In genomic region chr19:46056947-46057607, GRCm38 (mm10) we compare ENCODE assay signal across 8 mouse cellular contexts. TPM values are rescaled to one million over a fixed set of nuclear protein-coding genes. Genes with fewer than 3 reads are reported as not detected.
DNase-seq lines count a peak whose midpoint lies in the region; ATAC-seq and TF ChIP-seq lines count a peak whose summit lies in the region.

No protein-coding gene starts in this region.

- 2% methylated on average over 37 of the region's 42 CpGs for WGBS in intestine, embryonic 14.5 days
- under 1% methylated on average over 42 of the region's 42 CpGs for WGBS in limb, embryonic 10.5 days
- WGBS in midbrain, embryonic 10.5 days: under 1% methylated on average over 41 of the region's 42 CpGs
- WGBS in small intestine, adult 2 months: under 1% methylated on average over 42 of the region's 42 CpGs

- DNase-seq in adrenal gland, adult 18-20 months (ENCODE audit: low spot score in 2 of 2): peak; percentile 84 to 85
- peak; percentile 83 for DNase-seq in gastrocnemius, postnatal 10 days
- peak; percentile 92 for DNase-seq in intestine, embryonic 14.5 days (ENCODE audit: low spot score)
- DNase-seq in limb, embryonic 10.5 days (ENCODE audit: low spot score): peak; percentile 89
- peak; percentile 88 for DNase-seq in midbrain, embryonic 10.5 days (ENCODE audit: low spot score)

- peak; percentile 58 for ATAC-seq in common myeloid progenitor, adult 5-6 weeks (replicated peaks; ENCODE audit: low read depth, poor library complexity, severe bottlenecking)
- peak; percentile 77 for ATAC-seq in intestine, embryonic 14.5 days (replicated peaks; ENCODE audit: low FRiP score, low TSS enrichment, low read depth)
- no peak for ATAC-seq in activated CD4-positive, CD25-positive, alpha-beta regulatory T cell, adult 4 months

- peak overlapping the region; percentile 84 for H3K4me2 ChIP-seq in intestine, embryonic 14.5 days (ENCODE audit: low read length)

- H3K4me3 ChIP-seq in intestine, embryonic 14.5 days (ENCODE audit: low read depth, low read length): peak overlapping the region; percentile 88
- peak overlapping the region; percentile 73 for H3K4me3 ChIP-seq in limb, embryonic 10.5 days
- peak overlapping the region; percentile 95 for H3K4me3 ChIP-seq in midbrain, embryonic 10.5 days
- peak overlapping the region; percentile 90 for H3K4me3 ChIP-seq in small intestine, adult 2 months (ENCODE audit: low read depth, low read length)

- peak overlapping the region; percentile 70 for H3K9ac ChIP-seq in intestine, embryonic 14.5 days (ENCODE audit: low read length)

- no peak for TF ChIP-seq POLR2A in small intestine, adult 2 months (IDR thresholded peaks at IDR 0.05; ENCODE audit: low read depth, low read length)

- H3K9me3 ChIP-seq in intestine, embryonic 14.5 days (ENCODE audit: control insufficient read depth, low read length): no peaks in the 10 kb centered on the region
- no peaks in the 10 kb centered on the region for H3K9me3 ChIP-seq in limb, embryonic 10.5 days (replicated peaks)
- no peaks in the 10 kb centered on the region for H3K9me3 ChIP-seq in midbrain, embryonic 10.5 days (replicated peaks)

- H3K4me1 ChIP-seq in intestine, embryonic 14.5 days (replicated peaks; ENCODE audit: control insufficient read depth, insufficient read depth, low read length): peaks cover 8% of the 10 kb centered on the region
- peaks cover 20% of the 10 kb centered on the region for H3K4me1 ChIP-seq in limb, embryonic 10.5 days
- peaks cover 20% of the 10 kb centered on the region for H3K4me1 ChIP-seq in midbrain, embryonic 10.5 days
- H3K4me1 ChIP-seq in small intestine, adult 2 months (ENCODE audit: control insufficient read depth, insufficient read depth, insufficient read length, low read length): no peaks in the 10 kb centered on the region

- H3K36me3 ChIP-seq in intestine, embryonic 14.5 days (ENCODE audit: control insufficient read depth, insufficient read depth, low read length): peaks cover 9% of the 10 kb centered on the region
- H3K36me3 ChIP-seq in limb, embryonic 10.5 days: peaks cover 23% of the 10 kb centered on the region
- peaks cover 18% of the 10 kb centered on the region for H3K36me3 ChIP-seq in midbrain, embryonic 10.5 days
- peaks cover 4% of the 10 kb centered on the region for H3K36me3 ChIP-seq in small intestine, adult 2 months (ENCODE audit: control insufficient read depth, insufficient read depth, low read length)

- peak overlapping the region; percentile 95 for H3K27ac ChIP-seq in intestine, embryonic 14.5 days (ENCODE audit: low read depth)
- peak overlapping the region; percentile 93 for H3K27ac ChIP-seq in limb, embryonic 10.5 days
- peak overlapping the region; percentile 95 for H3K27ac ChIP-seq in midbrain, embryonic 10.5 days (replicated peaks)
- H3K27ac ChIP-seq in small intestine, adult 2 months (ENCODE audit: insufficient read depth, low read depth, low read length): peak overlapping the region; percentile 87

- peak; percentile 8; the same call in 1 of the 2 replicates for TF ChIP-seq CTCF in small intestine, adult 2 months (IDR thresholded peaks at IDR 0.05; ENCODE audit: extremely low read depth, insufficient read length, insufficient replicate concordance, low read depth, low read length)

- H3K27me3 ChIP-seq in intestine, embryonic 14.5 days (replicated peaks; ENCODE audit: control insufficient read depth, insufficient read depth, low read length): no peaks in the 10 kb centered on the region
- H3K27me3 ChIP-seq in limb, embryonic 10.5 days (ENCODE audit: low read depth, poor library complexity, severe bottlenecking): no peaks in the 10 kb centered on the region
- H3K27me3 ChIP-seq in midbrain, embryonic 10.5 days (ENCODE audit: low read depth, poor library complexity, severe bottlenecking): no peaks in the 10 kb centered on the region
- no peaks in the 10 kb centered on the region for H3K27me3 ChIP-seq in small intestine, adult 2 months (ENCODE audit: control insufficient read depth, insufficient read depth, low read length)

RNA-seq across cellular contexts. Expression of gene Ldb1, which starts 12.1 kb away (rescaled TPM):
- 10 to 100 TPM; 53.0 to 59.4 TPM for total RNA-seq in adrenal gland, adult 18-20 months (2021)
- 136 and 160 TPM in 2 replicates for total RNA-seq in common myeloid progenitor, adult 5-6 weeks (2017)
- 10 to 100 TPM; 36.2 to 50.3 TPM for total RNA-seq in gastrocnemius, postnatal 10 days (2021)
- 65.6 and 74.6 TPM in 2 replicates for polyA plus RNA-seq in intestine, embryonic 14.5 days (2014; fragmentation: Nextera tagmentation; extraction: Ambion mirVana)
- 96.4 and 104 TPM in 2 replicates for polyA plus RNA-seq in limb, embryonic 10.5 days (2016; fragmentation: Nextera tagmentation; extraction: Ambion mirVana)
- polyA plus RNA-seq in midbrain, embryonic 10.5 days (2016; fragmentation: Nextera tagmentation; extraction: Ambion mirVana): 79.0 and 79.2 TPM in 2 replicates
- 35.6 and 60.8 TPM in 2 replicates for polyA plus RNA-seq in small intestine, adult 2 months (2012; rRNA removed)
- polyA plus RNA-seq in activated CD4-positive, CD25-positive, alpha-beta regulatory T cell, adult 4 months (2017; shearing (Covaris generic)): 10 to 100 TPM; 42.8 to 46.3 TPM

RNA-seq across cellular contexts. Expression of gene Pprc1, which starts 12.4 kb away (rescaled TPM):
- 10 to 100 TPM; 39.8 to 40.9 TPM for total RNA-seq in adrenal gland, adult 18-20 months (2021)
- 15.0 and 48.0 TPM in 2 replicates for total RNA-seq in common myeloid progenitor, adult 5-6 weeks (2017)
- total RNA-seq in gastrocnemius, postnatal 10 days (2021): 10 to 100 TPM; 12.8 to 23.6 TPM
- polyA plus RNA-seq in intestine, embryonic 14.5 days (2014; fragmentation: Nextera tagmentation; extraction: Ambion mirVana): 48.8 and 51.0 TPM in 2 replicates
- 63.0 and 73.3 TPM in 2 replicates for polyA plus RNA-seq in limb, embryonic 10.5 days (2016; fragmentation: Nextera tagmentation; extraction: Ambion mirVana)
- 41.8 and 45.9 TPM in 2 replicates for polyA plus RNA-seq in midbrain, embryonic 10.5 days (2016; fragmentation: Nextera tagmentation; extraction: Ambion mirVana)
- polyA plus RNA-seq in small intestine, adult 2 months (2012; rRNA removed): 9.9 and 10.6 TPM in 2 replicates
- 10 to 100 TPM; 13.5 to 17.5 TPM for polyA plus RNA-seq in activated CD4-positive, CD25-positive, alpha-beta regulatory T cell, adult 4 months (2017; shearing (Covaris generic))

RNA-seq across cellular contexts. Expression of gene Nolc1, which starts 18.6 kb away (rescaled TPM):
- total RNA-seq in adrenal gland, adult 18-20 months (2021): 10 to 100 TPM; 52.2 to 61.8 TPM
- total RNA-seq in common myeloid progenitor, adult 5-6 weeks (2017): 197 and 199 TPM in 2 replicates
- 10 to 100 TPM; 22.9 to 26.4 TPM for total RNA-seq in gastrocnemius, postnatal 10 days (2021)
- 109 and 110 TPM in 2 replicates for polyA plus RNA-seq in intestine, embryonic 14.5 days (2014; fragmentation: Nextera tagmentation; extraction: Ambion mirVana)
- 145 and 186 TPM in 2 replicates for polyA plus RNA-seq in limb, embryonic 10.5 days (2016; fragmentation: Nextera tagmentation; extraction: Ambion mirVana)
- polyA plus RNA-seq in midbrain, embryonic 10.5 days (2016; fragmentation: Nextera tagmentation; extraction: Ambion mirVana): 128 and 141 TPM in 2 replicates
- 3.4 and 4.3 TPM in 2 replicates for polyA plus RNA-seq in small intestine, adult 2 months (2012; rRNA removed)
- polyA plus RNA-seq in activated CD4-positive, CD25-positive, alpha-beta regulatory T cell, adult 4 months (2017; shearing (Covaris generic)): 10 to 100 TPM; 55.0 to 74.4 TPM

RNA-seq across cellular contexts. Expression of gene Hps6, which starts 53.8 kb away (rescaled TPM):
- 10 to 100 TPM in 1 of 2 experiments, 1 to 10 TPM in 1; 9.8 to 15.1 TPM for total RNA-seq in adrenal gland, adult 18-20 months (2021)
- 4.1 and 4.9 TPM in 2 replicates for total RNA-seq in common myeloid progenitor, adult 5-6 weeks (2017)
- 1 to 10 TPM; 3.0 to 5.1 TPM for total RNA-seq in gastrocnemius, postnatal 10 days (2021)
- 4.7 and 5.2 TPM in 2 replicates for polyA plus RNA-seq in intestine, embryonic 14.5 days (2014; fragmentation: Nextera tagmentation; extraction: Ambion mirVana)
- 4.7 and 5.3 TPM in 2 replicates for polyA plus RNA-seq in limb, embryonic 10.5 days (2016; fragmentation: Nextera tagmentation; extraction: Ambion mirVana)
- polyA plus RNA-seq in midbrain, embryonic 10.5 days (2016; fragmentation: Nextera tagmentation; extraction: Ambion mirVana): 4.3 and 4.7 TPM in 2 replicates
- polyA plus RNA-seq in small intestine, adult 2 months (2012; rRNA removed): 3.4 and 5.6 TPM in 2 replicates
- 1 to 10 TPM; 1.5 to 2.9 TPM for polyA plus RNA-seq in activated CD4-positive, CD25-positive, alpha-beta regulatory T cell, adult 4 months (2017; shearing (Covaris generic))

RNA-seq across cellular contexts. Expression of gene Armh3, which starts 58.8 kb away (rescaled TPM):
- 10 to 100 TPM; 12.0 to 12.3 TPM for total RNA-seq in adrenal gland, adult 18-20 months (2021)
- 7.4 and 9.5 TPM in 2 replicates for total RNA-seq in common myeloid progenitor, adult 5-6 weeks (2017)
- total RNA-seq in gastrocnemius, postnatal 10 days (2021): 10 to 100 TPM; 12.5 to 15.0 TPM
- 15.0 and 16.6 TPM in 2 replicates for polyA plus RNA-seq in intestine, embryonic 14.5 days (2014; fragmentation: Nextera tagmentation; extraction: Ambion mirVana)
- 18.0 and 20.1 TPM in 2 replicates for polyA plus RNA-seq in limb, embryonic 10.5 days (2016; fragmentation: Nextera tagmentation; extraction: Ambion mirVana)
- polyA plus RNA-seq in midbrain, embryonic 10.5 days (2016; fragmentation: Nextera tagmentation; extraction: Ambion mirVana): 16.7 and 19.8 TPM in 2 replicates
- 3.6 and 7.5 TPM in 2 replicates for polyA plus RNA-seq in small intestine, adult 2 months (2012; rRNA removed)
- 1 to 10 TPM; 9.7 to 9.8 TPM for polyA plus RNA-seq in activated CD4-positive, CD25-positive, alpha-beta regulatory T cell, adult 4 months (2017; shearing (Covaris generic))

Comparison
In these comparisons a context has a peak if more than half of its experiments do, and no peak if none do; other contexts are left out.
1. RNA of gene Nolc1, which starts 18.6 kb away (polyA plus RNA-seq): 145 to 186 TPM in limb, embryonic 10.5 days, 128 to 141 TPM in midbrain, embryonic 10.5 days, 109 to 110 TPM in intestine, embryonic 14.5 days and 55.0 to 74.4 TPM in activated CD4-positive, CD25-positive, alpha-beta regulatory T cell, adult 4 months; 3.4 to 4.3 TPM in small intestine, adult 2 months; every median in the first group is over 10 times any median in the second.
2. Peak in every context shown above with its lines, with median percentiles within 50 percentile points of each other: DNase-seq, H3K27ac ChIP-seq and H3K4me3 ChIP-seq.